Mouse (Mus musculus): Measurements from ENCODE around the gene Mef2c.

- TF ChIP-seq CTCF (IDR thresholded peaks at IDR 0.05; ENCODE audit: borderline replicate concordance, extremely low read depth, insufficient read depth, insufficient read length) (no peak), POLR2A (IDR thresholded peaks at IDR 0.05; ENCODE audit: borderline replicate concordance, extremely low read depth, insufficient read depth, insufficient read length, poor library complexity, severe bottlenecking) (no peak)
Measured at GRCm38 (mm10) chr13:83656094-83656493, 152.3 kb downstream of the Mef2c start.
